Mouse (Mus musculus) urinary bladder, postnatal 10 days (tissue): ENCODE measurements around the gene Lcat.
"Not testable (repeated sequence)": the region's sequence is repeated elsewhere in the genome, so short reads cannot be mapped to it uniquely, and the experiment has no call there.

Experiments
- DNase-seq: peaks from one replicate; pipeline ENCODE4 v3.0.0; 2022; ENCODE audit warnings: low spot score

The Lcat gene

GRCm38 (mm10) chr8:105943321-105943739 is at the start of gene Lcat:
Gene Lcat (minus strand): TSS chr8:105943382.
- DNase-seq = no peak

- no peak for DNase-seq
Measured at GRCm38 (mm10) chr8:105992499-105992898, 49.3 kb upstream of the Lcat start.

GRCm38 (mm10) chr8:105991546-105991945 is 48.4 kb upstream of the Lcat start:
- no peak for DNase-seq

- DNase-seq = peak; percentile 56
Measured at GRCm38 (mm10) chr8:105990856-105991387, 47.7 kb upstream of the Lcat start, which contains the start of gene Dus2. Gene Dus2 (plus strand): TSS chr8:105991337.

- no peak for DNase-seq
Measured at GRCm38 (mm10) chr8:105988546-105988945, 45.4 kb upstream of the Lcat start.

- DNase-seq = not testable (repeated sequence)
Measured at GRCm38 (mm10) chr8:105983406-105983805, 40.2 kb upstream of the Lcat start.

GRCm38 (mm10) chr8:105981146-105981545 is 38.0 kb upstream of the Lcat start:
- DNase-seq = no peak

- DNase-seq = no peak
Measured at GRCm38 (mm10) chr8:105979325-105979724, 36.1 kb upstream of the Lcat start, which contains the start of gene Dpep3. Gene Dpep3 (minus strand): TSS chr8:105979429.

- DNase-seq = no peak
Measured at GRCm38 (mm10) chr8:105975363-105975762, 32.2 kb upstream of the Lcat start.

GRCm38 (mm10) chr8:105971019-105971720 is 28.0 kb upstream of the Lcat start:
- DNase-seq = no peak

- DNase-seq = no peak
Measured at GRCm38 (mm10) chr8:105969367-105969766, 26.2 kb upstream of the Lcat start.

- no peak for DNase-seq
Measured at GRCm38 (mm10) chr8:105966692-105967311, 23.6 kb upstream of the Lcat start.

- DNase-seq = peak; percentile 47
Measured at GRCm38 (mm10) chr8:105965905-105966341, 22.7 kb upstream of the Lcat start, which contains the start of gene Slc12a4. Gene Slc12a4 (minus strand): TSS chr8:105966097.

- no peak for DNase-seq
Measured at GRCm38 (mm10) chr8:105965266-105965904, 22.2 kb upstream of the Lcat start.

GRCm38 (mm10) chr8:105964506-105965265 is 21.5 kb upstream of the Lcat start:
- no peak for DNase-seq

- DNase-seq = no peak
Measured at GRCm38 (mm10) chr8:105961536-105961935, 18.4 kb upstream of the Lcat start.

- no peak for DNase-seq
Measured at GRCm38 (mm10) chr8:105961101-105961500, 17.9 kb upstream of the Lcat start.

GRCm38 (mm10) chr8:105959350-105959749 is 16.2 kb upstream of the Lcat start:
- DNase-seq = peak; percentile 58

- no peak for DNase-seq
Measured at GRCm38 (mm10) chr8:105957813-105958212, 14.6 kb upstream of the Lcat start.

- no peak for DNase-seq
Measured at GRCm38 (mm10) chr8:105956556-105956955, 13.4 kb upstream of the Lcat start.

- DNase-seq = no peak
Measured at GRCm38 (mm10) chr8:105951057-105951659, 8.0 kb upstream of the Lcat start.
